Mouse (Mus musculus) gastrocnemius, postnatal 4 days (tissue): ENCODE data around the gene C2cd4c. TPM values are rescaled to one million over a fixed set of nuclear protein-coding genes. Genes with fewer than 3 reads are reported as not detected.

Experiments used
- DNase-seq, 2 experiments: peaks; one replicate each; pipeline ENCODE4 v3.0.0; 2021 to 2022; ENCODE audit warnings: low spot score in 2 of 2, mixed read lengths in 2 of 2
- total RNA-seq, 2 experiments: library from RNA; stranded (reverse); gene quantifications; 2 replicates each; pipeline ENCODE4 v1.2.3; 2021

The C2cd4c gene
- total RNA-seq, 2 experiments from 2014 or later = 0.07 to 0.13 TPM

DNA sequence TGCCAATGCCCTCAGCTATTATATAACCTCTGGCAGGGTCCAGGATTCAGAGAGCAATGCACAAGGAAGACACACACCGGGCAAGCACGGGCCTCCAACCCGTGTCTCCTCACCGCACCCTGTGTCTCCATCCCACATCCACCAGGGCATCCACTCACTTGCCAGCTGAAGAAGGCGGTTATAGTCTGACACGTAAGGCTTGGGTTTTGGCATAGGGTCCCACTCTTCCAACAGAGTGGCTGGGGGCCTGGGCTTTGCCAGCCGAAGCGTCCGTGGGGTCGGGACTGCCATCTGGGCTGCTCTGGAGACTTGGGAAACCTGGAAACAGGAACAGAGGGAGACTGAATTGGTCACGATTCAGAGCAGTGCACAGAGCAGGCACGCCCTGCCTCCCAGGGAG is 34.0 kb downstream of the C2cd4c start:
- DNase-seq = no peak

DNA sequence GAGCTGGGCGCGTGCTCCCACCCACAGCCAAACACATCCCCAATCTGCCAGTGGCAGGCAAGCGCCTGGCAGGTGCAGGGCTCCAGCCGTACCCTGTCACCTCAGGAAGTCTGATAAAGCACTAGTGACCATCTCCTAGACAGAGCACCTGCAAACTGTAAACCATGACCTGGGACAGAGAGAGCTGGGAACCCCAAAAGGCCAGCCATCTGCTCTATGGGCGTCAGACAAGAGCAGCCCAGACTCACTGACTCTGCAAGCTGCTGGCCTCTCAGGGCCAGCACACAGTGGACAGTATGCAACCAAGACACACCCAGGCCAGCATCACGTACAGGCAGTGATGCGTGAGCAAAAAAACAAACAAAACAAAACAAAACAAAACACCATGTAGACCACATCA is 34.9 kb downstream of the C2cd4c start:
- no peak for DNase-seq

DNA sequence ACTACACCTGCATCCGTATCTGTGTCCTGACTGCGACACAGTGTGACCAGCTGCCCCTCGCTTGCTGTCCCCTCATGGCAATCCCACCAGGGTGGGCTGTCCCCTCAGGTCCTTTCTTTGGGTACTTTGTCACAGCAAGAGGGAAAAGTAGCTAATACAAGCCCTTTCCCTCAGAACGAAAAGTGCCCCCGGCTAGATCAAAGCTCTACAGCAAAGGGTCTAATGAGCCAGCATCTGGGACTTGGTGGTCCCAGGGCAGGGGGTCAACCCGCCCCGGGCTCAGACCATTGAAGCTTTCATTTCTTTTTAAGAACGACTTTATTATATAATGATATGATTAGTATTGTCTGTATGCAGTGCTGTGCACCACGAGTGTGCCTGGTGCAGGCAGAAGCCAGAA is 35.5 kb downstream of the C2cd4c start:
- no peak for DNase-seq

DNA sequence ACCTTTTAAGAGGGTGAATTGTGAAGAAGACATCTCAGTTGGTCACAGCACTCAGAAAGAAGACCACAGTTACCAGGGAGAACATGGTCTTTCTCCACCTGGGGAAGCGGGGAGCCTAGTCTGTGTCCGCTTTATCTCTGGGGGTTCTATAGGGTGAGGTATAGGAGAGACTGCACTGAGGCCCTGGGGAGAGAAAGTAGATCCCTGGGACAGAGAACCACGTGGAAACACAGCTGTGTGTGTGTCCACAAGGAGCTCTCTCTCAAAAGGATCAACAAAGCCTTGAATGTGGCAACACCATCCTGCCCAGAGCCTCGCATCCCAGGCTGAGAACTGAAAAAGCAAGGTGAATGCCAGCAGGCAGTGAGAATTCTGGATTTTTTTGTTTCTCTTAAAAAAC is 36.4 kb downstream of the C2cd4c start:
- DNase-seq = no peak

DNA sequence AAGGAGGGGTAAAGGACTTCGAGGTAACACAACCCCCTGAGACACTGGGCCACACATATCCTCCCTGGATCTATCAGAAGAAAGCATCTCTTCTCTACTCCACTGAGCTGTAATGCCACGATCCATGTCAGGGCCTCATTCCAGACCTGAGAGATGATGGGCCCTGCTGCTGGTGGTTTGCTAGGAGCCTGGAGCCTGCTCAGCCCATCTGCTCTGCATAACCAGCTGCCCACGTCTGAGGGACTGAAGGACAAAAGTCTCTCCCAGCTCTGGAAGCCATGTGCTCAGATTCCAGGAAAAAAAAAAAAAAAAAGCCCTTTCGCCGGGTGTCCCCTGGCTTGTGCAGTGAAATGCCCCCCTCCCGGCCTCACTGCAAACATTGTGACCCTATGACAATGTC is 38.1 kb downstream of the C2cd4c start:
- DNase-seq = no peak

DNA sequence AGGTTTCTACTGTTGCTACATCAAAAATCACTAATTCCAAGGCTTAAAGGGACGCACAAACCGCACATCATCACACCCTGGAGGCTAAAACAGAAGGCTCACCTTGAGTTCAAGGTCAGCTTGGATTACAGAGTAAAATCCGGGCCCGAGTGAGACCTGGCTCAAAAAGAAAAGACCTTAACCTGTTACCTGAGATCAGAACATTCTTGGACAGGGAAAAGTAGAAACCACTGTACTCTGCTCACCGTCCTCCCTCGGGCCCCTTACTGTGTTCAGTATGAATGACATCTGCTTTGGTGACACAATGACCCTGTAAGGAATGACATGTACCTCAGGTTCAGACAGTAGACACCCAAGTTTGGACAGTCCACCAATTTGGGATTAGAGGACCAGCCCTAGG is 39.0 kb downstream of the C2cd4c start:
- DNase-seq = no peak

DNA sequence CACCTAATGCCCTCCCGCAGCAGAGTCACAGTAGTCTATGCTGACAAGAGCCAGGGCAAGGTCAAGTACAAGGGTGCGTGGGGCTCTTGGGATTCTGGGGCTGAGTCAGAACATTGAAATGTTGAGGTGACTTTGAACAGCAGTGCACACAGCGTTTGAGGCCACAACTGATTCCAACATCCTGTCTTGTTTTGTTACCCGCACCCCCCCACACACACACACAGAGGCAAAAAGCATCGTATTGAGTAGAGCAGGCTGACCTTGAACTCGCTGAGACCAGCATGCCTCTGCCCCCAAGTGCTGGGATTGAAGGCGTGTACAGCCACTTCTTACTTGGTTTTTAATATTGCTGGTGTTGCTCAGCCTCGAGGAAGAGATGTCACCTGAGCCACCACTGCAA is 39.5 kb downstream of the C2cd4c start:
- no peak for DNase-seq

DNA sequence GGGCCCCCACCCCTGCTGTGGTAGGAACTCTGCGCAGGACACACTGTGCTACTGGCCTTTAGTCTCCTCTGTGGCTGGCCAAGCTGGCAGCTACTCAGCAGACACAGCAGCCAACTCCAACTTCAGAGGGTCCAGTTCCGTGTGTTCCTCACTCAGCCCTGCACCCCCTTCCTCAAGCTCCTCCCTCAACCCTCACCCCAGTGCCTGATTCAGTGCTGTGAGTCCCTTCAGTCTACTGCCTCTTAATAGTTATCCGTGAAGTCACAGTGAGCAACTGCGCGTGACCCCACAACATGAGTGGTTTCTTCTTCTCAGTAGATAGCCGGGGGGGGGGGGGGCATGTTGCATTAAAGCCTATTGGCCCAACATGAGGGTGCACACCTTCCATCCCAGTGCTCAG is 40.2 kb downstream of the C2cd4c start:
- no peak for DNase-seq

DNA sequence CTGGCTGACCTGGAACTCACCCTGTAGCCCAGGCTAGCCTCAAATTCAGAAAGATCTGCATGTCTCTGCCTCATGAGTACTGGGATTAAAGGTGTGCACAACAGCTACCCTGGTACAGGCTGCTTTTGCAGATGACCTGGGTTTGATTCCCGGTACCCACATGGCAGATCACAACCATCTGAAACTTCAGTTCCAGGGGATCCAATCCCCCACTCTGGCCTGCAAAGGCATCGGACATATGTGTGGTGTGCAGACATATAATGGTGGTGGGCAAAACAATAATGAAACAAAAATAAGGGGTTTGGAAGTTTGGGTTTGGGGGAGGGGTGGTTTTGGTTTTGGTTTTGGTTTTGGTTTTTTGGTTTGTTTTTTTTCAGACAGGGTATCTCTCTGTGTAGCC is 42.5 kb downstream of the C2cd4c start:
- no peak for DNase-seq

DNA sequence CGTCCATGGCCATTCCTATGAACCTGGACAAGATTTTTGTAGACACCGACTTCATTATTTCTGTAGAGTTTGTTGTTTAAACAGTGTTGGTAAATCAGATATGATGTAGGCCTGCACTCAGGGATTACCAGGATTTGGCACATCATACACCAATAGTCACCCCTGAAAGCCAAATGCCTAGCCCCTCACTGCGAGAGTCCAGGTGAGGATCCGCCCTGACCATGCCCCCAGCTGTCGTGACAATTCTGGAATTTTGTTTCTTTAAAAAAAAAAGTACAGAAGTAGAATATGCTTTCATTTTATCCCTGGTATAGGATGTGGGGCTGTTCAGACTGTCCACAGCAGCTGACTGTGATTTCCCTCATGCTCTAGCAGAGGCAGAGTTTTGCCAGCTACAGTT is 43.9 kb downstream of the C2cd4c start:
- no peak for DNase-seq

DNA sequence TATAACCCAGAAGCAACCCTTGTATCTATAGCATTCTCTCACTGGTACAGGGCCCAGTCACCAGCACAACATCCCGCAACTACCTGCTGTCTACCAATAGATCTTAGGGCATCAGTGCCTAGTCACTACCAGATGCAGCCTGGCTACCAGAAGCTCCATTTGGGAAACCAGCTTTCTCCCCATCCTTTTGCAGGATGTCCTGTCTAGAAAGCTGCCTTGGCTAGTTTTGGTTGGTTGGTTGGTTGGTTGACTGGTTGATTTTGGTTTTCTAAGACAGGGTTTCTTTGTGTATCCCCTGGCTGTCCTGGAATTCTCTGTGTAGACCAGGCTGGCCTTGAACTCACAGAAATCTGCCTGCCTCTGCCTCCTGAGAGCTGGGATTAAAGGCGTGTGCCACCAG is 54.1 kb downstream of the C2cd4c start:
- DNase-seq = no peak

DNA sequence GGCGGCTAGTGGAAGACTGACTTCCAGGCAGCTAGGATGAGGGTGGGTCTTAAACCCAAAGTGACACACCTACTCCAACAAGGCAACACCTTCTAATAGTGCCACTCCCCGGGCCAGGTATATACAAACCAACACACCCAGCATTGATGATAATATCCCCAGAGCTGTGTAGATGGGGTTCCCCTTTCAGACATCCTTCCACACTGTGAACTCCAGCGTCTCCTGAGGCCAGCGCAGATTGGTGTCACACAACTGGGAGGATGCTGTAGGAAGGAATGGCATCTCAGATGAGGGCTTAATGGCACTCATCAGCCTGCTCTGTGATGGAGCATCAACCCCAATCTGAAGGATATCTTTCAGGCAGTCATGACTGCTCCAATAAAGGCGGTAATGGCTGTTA is 56.3 kb downstream of the C2cd4c start:
- DNase-seq = no peak

DNA sequence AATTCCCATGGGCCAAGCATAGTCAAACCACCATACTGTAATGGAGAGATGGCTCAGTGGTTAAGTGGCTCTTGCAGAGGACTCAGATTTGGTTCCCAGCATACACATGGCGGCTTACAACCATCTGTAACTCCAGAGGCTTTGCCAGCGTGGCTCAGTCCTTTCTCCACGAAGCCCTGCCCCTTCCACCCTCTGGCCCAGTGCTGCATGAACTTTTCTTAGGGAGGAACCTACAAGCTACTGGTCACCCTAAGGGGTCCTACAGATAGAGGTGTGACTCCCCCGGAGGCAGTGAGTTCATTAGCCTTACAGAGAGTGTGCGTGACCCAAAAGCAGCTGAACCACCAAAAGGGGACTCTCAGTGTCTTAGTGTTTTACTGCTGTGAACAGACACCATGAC is 56.9 kb downstream of the C2cd4c start:
- DNase-seq = no peak

Other genes starting within 250 kb of the C2cd4c start
- gene Vmn2r83, start 145.3 kb downstream of the C2cd4c start, total RNA-seq = not detected
- gene Plpp2, start 80.2 kb downstream of the C2cd4c start, total RNA-seq = 1 to 10 TPM; 4.5 to 4.6 TPM
- 10 to 100 TPM; 24.0 to 25.4 TPM for gene Mier2, start 58.8 kb downstream of the C2cd4c start, total RNA-seq
- not detected for gene Theg, start 26.7 kb downstream of the C2cd4c start, total RNA-seq
- 1 to 10 TPM; 5.8 to 5.9 TPM for gene Shc2, start 23.9 kb upstream of the C2cd4c start, total RNA-seq
- gene Odf3l2, start 31.7 kb upstream of the C2cd4c start, total RNA-seq = not detected
- gene Madcam1, start 50.5 kb upstream of the C2cd4c start, total RNA-seq = under 1 TPM in 1 of 2 experiments, not detected in 1; 0.39 TPM
- 10 to 100 TPM; 21.2 to 21.6 TPM for gene Tpgs1, start 55.3 kb upstream of the C2cd4c start, total RNA-seq
- gene Cdc34, start 68.2 kb upstream of the C2cd4c start, total RNA-seq = 100 to 1,000 TPM; 307 to 315 TPM
- 1 to 10 TPM; 2.5 to 3.8 TPM for gene Gzmm, start 75.0 kb upstream of the C2cd4c start, total RNA-seq
- gene Bsg, start 90.5 kb upstream of the C2cd4c start, total RNA-seq = 100 to 1,000 TPM; 390 to 392 TPM
- gene Hcn2, start 102.6 kb upstream of the C2cd4c start, total RNA-seq = under 1 TPM; 0.96 TPM
- 10 to 100 TPM; 25.5 to 27.8 TPM for gene Polrmt, start 132.6 kb upstream of the C2cd4c start, total RNA-seq
- not detected for gene Fgf22, start 141.1 kb upstream of the C2cd4c start, total RNA-seq
- gene Rnf126, start 152.9 kb upstream of the C2cd4c start, total RNA-seq = 10 to 100 TPM; 45.0 to 52.5 TPM
- gene Fstl3, start 163.2 kb upstream of the C2cd4c start, total RNA-seq = 1 to 10 TPM; 1.1 to 2.1 TPM
- gene Prss57, start 176.9 kb upstream of the C2cd4c start, total RNA-seq = not detected
- 10 to 100 TPM; 42.1 to 50.8 TPM for gene Palm, start 179.5 kb upstream of the C2cd4c start, total RNA-seq
- under 1 TPM in 1 of 2 experiments, not detected in 1; 0.42 TPM for gene Misp, start 207.0 kb upstream of the C2cd4c start, total RNA-seq
- 100 to 1,000 TPM; 167 to 170 TPM for gene Ptbp1, start 240.4 kb upstream of the C2cd4c start, total RNA-seq